Mouse (Mus musculus) frontal cortex, postnatal 25 days (tissue): ENCODE results near the gene Vps72.
"Not testable (repeated sequence)": the region's sequence is repeated elsewhere in the genome, so short reads cannot be mapped to it uniquely, and the experiment has no call there.

ENCODE experiments used
- DNase-seq, 2 experiments: peaks; one replicate each; pipeline ENCODE4 v3.0.0; 2022; ENCODE audit warnings: low spot score in 2 of 2

Vps72 gene

DNA sequence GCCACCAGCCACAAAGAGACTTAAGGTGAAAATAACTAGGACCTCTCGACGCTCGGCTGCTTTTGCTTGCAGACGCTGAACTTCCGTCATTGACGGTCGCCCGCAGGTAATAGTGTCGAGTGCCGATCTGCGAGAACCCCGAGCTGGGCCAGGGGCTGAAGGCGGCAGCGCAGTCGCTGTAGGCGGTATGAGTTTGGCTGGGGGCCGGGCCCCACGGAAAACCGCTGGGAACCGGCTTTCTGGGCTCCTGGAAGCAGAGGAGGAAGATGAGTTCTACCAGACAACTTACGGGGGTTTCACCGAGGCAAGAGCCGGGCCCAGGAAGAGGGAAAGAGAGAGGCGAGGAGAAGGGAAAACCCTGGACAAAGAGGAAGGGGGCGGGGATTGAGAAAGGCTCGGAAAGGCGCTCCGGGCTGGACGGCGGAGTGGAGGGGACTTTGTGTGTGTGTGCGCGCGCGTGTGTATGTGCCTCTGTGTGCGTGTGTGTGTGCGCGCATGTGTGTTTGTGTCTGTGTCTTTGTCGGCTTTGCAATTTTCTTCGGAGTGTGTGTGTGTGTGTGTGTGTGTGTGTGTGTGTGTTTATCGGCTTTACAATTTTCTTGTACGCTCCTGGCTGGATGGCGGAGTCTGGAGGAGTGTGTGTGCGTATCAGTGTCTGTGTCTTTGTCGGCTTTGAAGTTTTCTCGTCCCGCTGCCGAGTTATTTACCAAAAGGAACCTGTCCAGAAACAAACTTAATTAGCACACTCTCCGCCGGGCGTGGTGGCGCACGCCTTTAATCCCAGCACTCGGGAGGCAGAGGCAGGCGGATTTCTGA, at the start of gene Vps72:
TSS of gene Vps72 (plus strand) at position 112 of the 816 bp plus-strand sequence.
- DNase-seq, result peak; percentile 87 to 88

- DNase-seq, result no peak
Observed at GRCm38 (mm10) chr3:95063741-95064140, 47.1 kb upstream of the Vps72 start.

GRCm38 (mm10) chr3:95065553-95065952, 45.3 kb upstream of the Vps72 start:
- no peak for DNase-seq

DNA sequence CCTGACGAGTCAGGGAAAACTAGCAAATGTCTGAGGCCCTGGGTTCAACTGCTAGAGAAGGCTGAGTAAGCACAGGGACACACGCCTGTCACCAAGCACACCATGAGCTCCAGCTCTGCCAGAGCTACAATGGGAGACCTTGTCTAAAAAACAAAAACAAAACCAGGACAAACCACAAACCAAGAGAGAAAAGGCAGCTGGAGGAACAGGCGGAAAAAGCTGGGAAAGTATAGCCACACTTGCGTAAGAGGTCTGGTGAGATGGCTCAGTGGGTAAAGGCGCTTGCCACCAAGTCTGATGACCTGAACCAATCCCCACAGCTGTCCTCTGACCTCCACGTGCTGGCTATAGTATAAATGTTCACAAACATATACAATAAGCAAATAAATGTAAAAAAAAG, 44.7 kb upstream of the Vps72 start:
- no peak for DNase-seq

DNA sequence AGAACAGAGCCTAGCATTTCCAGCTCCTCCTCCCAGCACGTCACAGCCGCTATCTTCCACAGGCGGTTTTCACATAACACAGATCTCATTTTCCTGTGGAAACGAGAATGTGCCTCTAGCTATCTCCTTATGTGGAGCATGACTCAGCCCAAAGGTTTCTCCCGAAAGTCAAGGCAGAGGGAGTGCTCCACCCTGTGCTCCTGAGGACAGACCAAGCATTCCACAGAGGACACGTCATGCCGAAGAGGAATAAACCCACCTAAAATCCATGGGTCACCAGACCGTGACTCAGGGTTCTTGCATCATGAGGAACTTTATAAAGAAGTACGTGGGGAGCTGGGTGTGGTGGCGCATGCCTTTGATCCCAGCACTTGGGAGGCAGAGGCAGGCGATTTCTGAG, 44.3 kb upstream of the Vps72 start:
- no peak for DNase-seq

GRCm38 (mm10) chr3:95071606-95072005, 39.2 kb upstream of the Vps72 start:
- DNase-seq, result no peak

DNA sequence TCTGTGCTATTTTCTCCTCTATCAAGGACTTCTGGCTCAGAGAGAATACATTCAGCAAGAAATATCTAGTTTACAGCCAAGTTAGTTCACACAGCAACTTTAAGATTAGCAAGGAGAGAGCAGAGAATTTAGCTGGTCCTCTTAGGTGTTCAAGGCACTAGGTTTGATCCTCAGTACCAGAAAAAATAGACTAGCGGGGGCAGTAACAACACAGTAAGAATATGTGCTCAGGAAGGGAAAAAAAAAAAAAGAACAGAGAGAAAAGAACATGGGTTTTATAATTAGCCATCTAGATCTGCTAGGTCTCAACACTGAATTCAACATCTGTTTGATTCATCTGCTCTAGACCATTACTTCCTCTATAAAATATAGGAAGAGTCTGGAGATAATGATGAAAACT, 22.8 kb upstream of the Vps72 start:
- no peak for DNase-seq

DNA sequence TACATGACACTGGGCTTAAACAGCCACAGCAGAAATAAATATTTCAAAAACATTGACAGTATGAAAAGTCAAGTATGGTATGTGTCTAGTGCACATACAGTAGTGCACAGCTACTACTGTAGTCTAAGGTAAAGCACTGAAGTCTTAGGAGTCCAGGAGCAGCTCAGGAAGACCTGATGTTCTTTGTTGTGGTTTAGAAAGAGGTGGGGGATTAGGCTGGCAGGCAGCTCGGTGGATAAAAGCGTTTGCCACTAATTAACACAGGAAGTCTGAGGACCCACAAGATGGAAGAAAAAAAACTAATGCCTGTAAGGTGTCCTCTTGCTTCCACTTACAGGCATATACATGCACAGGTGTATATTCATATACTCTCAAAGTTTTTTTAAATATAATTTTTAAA, 10.0 kb upstream of the Vps72 start:
- DNase-seq, result no peak

DNA sequence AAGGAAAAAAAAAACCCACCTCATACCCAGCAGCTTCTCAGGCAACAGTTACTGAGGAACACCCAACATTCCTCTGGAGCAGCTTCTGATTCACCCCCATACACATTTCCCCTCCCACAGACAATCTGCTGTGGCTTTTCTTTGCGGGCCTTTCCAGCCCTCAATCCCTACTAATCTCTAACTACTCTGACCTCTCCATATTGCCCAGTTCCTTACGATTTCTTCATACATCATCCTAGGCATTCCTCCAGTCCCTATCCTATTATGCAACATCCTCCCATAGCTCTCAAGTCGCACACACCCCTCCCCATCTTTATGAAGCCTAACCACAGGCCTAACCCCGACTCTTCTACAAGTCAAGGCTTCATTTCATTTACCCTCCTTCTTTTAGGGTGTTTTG, 5.7 kb upstream of the Vps72 start:
- DNase-seq, result peak in 1 of 2 experiments; percentile 25

- no peak for DNase-seq
Observed at GRCm38 (mm10) chr3:95105586-95106337, 5.1 kb upstream of the Vps72 start.

DNA sequence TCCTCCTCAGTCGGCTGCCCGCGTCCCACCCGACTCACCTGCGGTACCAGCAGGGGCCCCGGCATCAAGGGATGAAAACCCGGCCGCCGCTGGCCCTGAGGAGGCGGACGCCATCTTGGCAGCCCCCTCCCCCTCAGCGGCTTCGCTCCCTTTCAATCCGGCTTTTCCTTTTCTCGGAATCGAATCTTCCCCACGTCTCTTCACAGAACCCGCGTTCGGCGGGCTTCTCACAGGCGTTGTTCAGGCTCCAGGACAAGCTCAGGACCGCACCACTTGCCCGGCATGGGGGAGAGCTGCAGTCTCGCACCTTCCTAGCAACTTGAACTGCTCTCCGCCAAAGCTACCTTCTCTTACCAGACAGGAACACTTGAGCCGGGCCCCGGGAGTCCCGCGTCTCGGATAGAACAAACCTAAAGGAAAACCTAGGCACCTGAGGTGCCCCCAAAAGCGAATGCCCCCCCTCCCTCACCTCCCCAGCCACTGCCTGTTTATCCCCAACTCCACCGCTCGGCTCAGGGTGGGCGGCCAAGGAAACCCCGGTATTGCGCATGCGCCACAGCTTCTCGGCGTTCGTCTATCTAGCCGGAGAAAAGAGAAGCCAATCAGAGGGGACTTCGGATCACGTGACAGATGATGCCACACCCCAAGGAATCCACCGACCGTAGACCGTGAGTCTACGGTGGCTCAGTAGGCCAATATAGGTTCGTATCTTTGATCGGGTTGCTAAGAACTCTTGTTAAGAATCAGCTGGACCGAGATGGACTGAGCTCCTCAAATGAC, 4.3 kb upstream of the Vps72 start, which contains the start of gene Pip5k1a:
TSS of gene Pip5k1a (minus strand) at position 593 of the 780 bp plus-strand sequence.
- DNase-seq, result peak; percentile 87 to 97

DNA sequence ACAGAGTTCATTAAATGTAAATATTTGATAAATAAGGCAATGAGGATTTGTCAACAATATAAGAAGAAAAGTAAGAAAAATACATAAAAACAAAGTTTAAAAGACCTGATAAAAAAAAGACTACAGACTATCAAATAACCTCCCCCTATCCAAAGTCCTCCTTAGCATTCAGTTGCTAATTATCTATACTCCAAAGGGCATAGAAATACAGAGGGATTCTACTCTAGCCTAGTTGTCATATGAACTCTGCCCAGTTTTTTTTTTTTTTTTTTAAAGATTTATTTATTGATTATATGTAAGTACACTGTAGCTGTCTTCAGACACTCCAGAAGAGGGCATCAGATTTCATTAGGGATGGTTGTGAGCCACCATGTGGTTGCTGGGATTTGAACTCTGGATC, 3.5 kb upstream of the Vps72 start:
- not testable (repeated sequence) for DNase-seq

DNA sequence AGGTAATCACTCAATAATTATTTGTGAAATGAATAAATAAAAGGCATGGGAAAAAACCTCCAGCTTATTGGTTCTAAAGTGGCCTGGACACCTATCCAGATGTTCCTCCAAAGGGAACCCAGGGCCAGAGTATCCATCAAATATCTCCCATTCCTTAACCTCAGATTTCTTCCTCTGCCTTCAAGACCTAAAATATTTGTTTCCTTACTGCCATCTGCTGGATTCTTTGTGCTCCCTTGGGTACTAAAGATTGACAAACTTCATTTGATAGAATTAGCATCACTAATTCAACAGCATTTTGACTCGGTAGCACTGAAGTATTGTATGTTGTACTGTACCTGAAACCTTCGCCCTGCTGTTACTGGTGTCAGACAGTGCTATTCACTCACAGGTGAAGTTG, 2.9 kb upstream of the Vps72 start:
- DNase-seq, result no peak

DNA sequence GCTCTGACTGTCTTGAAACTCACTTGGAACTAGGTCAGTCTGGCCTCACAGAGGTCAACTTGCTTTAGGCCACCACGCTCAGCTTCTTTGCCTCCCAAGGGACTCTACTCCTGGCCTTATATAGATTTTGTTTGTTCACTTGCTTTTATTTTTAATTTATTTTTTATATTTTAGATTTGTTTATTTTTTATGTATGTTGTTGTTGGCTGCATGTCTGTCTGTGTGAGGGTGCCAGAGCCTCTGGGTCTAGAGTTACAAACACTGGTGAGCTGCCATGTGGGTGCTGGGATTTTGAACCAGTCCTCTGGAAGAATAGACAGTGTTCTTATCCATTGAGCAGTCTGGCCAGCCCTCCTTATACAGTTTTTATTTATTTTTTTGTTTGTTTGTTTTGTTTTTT, 1.9 kb downstream of the Vps72 start:
- DNase-seq, result no peak

DNA sequence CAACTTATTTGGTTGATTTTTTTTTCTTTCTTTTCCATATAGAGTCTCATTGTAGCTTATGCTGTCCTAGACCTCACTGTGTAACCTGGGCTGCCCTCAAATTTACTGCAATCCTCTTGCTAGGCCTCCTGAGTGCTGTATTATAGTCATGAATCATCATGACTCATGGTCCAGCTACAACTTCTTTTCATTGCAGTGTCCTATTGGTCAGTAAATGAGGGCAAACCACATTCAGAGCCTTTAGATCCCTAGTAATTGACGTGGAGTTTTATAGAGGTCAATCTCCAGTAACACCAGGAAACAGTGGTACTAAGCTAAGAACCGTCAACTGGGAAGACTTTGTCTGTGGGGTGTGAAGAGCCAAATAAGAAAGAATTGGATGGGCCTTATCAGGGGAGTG, 6.9 kb downstream of the Vps72 start:
- no peak for DNase-seq

GRCm38 (mm10) chr3:95121580-95121979, 10.8 kb downstream of the Vps72 start:
- DNase-seq, result no peak

DNA sequence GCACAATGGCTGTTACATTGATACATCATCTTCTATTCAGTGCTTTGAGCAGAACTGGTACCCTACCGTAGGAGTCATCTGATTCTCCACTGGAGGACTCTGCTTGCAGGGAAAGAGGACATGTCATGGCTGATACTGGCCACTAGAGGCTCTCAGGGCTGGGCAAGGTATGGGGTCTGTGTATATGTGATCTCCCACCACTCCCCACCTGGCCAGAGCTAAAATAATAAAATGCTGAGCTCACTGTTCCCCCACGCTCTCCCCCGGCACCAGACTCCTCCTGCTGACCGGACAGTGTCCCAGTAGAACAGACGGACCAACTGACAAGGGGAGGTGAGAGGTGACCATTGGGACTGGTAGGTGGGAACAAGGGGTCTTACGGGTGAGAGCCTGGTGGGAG, 13.4 kb downstream of the Vps72 start, which contains the start of gene Tmod4:
TSS of gene Tmod4 (plus strand) at position 231 of the 400 bp plus-strand sequence.
- no peak for DNase-seq

- DNase-seq, result no peak
Observed at GRCm38 (mm10) chr3:95124972-95125371, 14.2 kb downstream of the Vps72 start.

DNA sequence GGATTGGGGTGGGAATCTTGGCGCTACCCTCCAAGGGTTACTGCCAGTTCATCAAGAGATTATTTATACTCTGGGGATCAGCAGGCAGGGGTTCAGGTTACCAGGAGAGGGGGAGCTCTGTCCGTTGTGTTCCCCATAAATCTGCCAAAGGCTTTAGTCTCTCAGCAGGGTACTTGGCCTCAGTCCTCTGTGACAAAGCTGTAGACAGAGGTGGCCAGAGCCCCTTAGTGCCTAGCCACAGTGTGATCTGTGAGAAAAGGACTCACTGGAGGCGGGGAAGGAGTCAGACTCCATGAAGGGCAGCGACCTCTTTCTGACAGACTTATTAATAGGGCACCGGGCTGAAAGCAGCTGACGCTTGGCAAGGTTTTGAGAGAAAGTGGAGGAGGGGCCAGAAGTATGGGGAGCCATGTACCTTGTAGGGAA, 18.4 kb downstream of the Vps72 start:
- no peak for DNase-seq

DNA sequence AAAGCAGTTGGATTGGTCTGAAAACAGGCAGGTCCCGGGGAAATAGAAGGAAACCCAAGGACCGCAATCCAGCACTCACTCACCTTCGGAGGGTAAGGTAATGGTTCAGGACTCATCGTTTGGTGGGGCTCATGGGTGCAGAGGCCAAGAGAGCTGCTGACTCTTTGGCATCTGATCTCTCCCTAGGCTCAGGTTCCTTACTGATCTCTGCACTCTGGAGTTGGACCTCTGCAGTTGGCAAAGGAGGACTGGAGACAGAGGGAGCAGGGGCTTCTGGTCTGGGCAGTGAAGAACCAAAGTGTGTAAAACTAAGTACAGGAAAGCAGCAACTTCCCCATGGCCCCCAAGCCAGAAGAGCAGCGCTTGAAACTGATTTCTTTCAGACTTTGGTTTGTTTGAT, 19.3 kb downstream of the Vps72 start:
- no peak for DNase-seq

GRCm38 (mm10) chr3:95132389-95132788, 21.6 kb downstream of the Vps72 start:
- DNase-seq, result not testable (repeated sequence)

GRCm38 (mm10) chr3:95133176-95133575, 22.4 kb downstream of the Vps72 start:
- DNase-seq, result no peak
